Mouse (Mus musculus) telencephalon, adult 2 months (tissue): Measurements from ENCODE around the gene Pdcd10.

Source experiments
- DNase-seq: peaks from one replicate; pipeline ENCODE4 v3.0.0-alpha.2; 2011; ENCODE audit warnings: low read depth, low spot score

Pdcd10 gene

GRCm38 (mm10) chr3:75556695-75557291, at the start of gene Pdcd10:
Gene Pdcd10, minus strand, starts transcription at chr3:75556856.
- DNase-seq: peak; percentile 100

GRCm38 (mm10) chr3:75584898-75585297, 28.2 kb upstream of the Pdcd10 start:
- peak; percentile 77 for DNase-seq

- no peak for DNase-seq
These were observed 26.6 kb upstream of the Pdcd10 start for GRCm38 (mm10) chr3:75583293-75583692.

GRCm38 (mm10) chr3:75579352-75579751, 22.7 kb upstream of the Pdcd10 start:
- no peak for DNase-seq

- DNase-seq: no peak
These were observed 18.9 kb upstream of the Pdcd10 start for GRCm38 (mm10) chr3:75575582-75575981.

GRCm38 (mm10) chr3:75574074-75574473, 17.4 kb upstream of the Pdcd10 start:
- no peak for DNase-seq

- peak; percentile 94 for DNase-seq
These were observed 636 bp upstream of the Pdcd10 start, which contains the start of gene Serpini1 for GRCm38 (mm10) chr3:75557292-75557691. Gene Serpini1, plus strand, starts transcription at chr3:75557547.

- DNase-seq: no peak
These were observed 448 bp downstream of the Pdcd10 start for GRCm38 (mm10) chr3:75556121-75556694.

- DNase-seq: no peak
These were observed 5.4 kb downstream of the Pdcd10 start for GRCm38 (mm10) chr3:75551248-75551647.

GRCm38 (mm10) chr3:75544287-75544686, 12.4 kb downstream of the Pdcd10 start:
- DNase-seq: no peak

- DNase-seq: no peak
These were observed 13.8 kb downstream of the Pdcd10 start for GRCm38 (mm10) chr3:75542852-75543251.

- DNase-seq: no peak
These were observed 15.4 kb downstream of the Pdcd10 start for GRCm38 (mm10) chr3:75541259-75541658.

- DNase-seq: no peak
These were observed 22.4 kb downstream of the Pdcd10 start for GRCm38 (mm10) chr3:75534045-75534834.

GRCm38 (mm10) chr3:75531074-75531473, 25.6 kb downstream of the Pdcd10 start:
- DNase-seq: no peak

GRCm38 (mm10) chr3:75522527-75522926, 34.1 kb downstream of the Pdcd10 start:
- DNase-seq: no peak

- no peak for DNase-seq
These were observed 35.3 kb downstream of the Pdcd10 start for GRCm38 (mm10) chr3:75521314-75521713.

GRCm38 (mm10) chr3:75517631-75518250, 38.9 kb downstream of the Pdcd10 start:
- DNase-seq: no peak

- DNase-seq: no peak
These were observed 57.4 kb downstream of the Pdcd10 start for GRCm38 (mm10) chr3:75498961-75499960.

- DNase-seq: no peak
These were observed 63.7 kb downstream of the Pdcd10 start for GRCm38 (mm10) chr3:75492913-75493312.

- DNase-seq: no peak
These were observed 74.6 kb downstream of the Pdcd10 start, which contains the start of gene Wdr49 for GRCm38 (mm10) chr3:75482056-75482455. Gene Wdr49, minus strand, starts transcription at chr3:75482156.

GRCm38 (mm10) chr3:75475106-75475505, 81.5 kb downstream of the Pdcd10 start:
- DNase-seq: peak; percentile 8
